Mouse (Mus musculus): ENCODE measurements around the gene Lrrc8c.

Gene Lrrc8c

DNA sequence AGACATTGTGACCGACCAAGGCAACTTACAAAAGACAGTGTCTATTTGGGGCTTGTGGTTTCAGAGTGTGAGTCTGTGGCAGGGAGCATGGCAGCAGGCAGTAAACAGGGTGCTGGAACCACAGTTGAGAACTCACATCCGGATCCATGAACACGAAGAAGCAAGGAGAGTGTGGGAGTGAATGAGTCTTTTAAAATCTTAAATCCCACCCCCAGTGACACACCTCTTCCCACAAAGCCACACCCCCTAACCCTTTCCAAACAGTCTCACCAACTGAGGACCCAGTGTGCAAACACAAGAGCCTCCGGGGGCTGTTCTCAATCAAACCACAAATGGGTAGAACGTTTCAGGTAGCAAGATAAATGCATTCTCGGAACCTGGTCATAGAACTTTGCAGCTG, 37.1 kb downstream of the Lrrc8c start:
- no peak for DNase-seq (ENCODE audit: low spot score)

DNA sequence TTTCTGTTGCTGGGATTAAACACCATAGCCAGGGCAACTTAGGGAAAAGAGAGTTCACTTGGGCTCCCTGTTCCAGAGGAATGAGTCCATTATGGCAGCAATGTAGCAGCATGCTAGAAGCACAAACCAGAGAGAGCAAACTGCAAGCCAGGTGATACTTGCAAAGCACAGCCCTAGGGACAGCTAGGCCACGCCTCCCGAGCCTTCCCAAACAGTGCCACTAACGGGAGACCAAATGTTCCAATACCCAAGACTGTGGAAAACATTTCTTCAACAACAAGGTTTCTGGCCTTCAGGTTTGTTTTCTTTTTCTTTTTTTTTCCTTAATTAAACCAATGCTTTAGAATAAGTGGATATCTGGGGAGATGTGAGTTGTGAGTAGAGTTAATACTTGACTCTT, 38.2 kb downstream of the Lrrc8c start:
- DNase-seq (ENCODE audit: low spot score) = no peak

DNA sequence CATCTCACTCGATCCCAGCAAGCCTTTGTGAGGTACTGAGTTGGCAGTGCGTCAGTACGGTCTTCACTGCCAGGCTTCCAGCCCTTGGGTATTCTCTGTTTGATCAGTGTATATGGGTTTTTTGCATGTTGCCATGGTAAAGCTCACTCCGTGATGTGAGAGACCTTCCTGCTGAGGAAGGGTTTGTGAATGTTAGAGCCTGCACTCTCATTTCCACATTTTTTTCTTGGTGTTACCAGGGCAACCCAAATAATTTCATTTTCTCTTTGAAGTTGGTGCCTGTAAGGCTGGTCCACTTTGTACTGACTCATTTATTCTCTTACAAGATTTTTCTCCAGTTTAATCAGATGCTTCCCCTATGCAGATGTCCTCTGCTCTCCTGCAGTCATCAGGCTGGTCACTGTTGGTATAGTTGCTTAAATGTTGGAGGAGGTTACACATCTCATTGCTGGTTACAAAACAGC, 38.6 kb downstream of the Lrrc8c start:
- no peak for DNase-seq (ENCODE audit: low spot score)

DNA sequence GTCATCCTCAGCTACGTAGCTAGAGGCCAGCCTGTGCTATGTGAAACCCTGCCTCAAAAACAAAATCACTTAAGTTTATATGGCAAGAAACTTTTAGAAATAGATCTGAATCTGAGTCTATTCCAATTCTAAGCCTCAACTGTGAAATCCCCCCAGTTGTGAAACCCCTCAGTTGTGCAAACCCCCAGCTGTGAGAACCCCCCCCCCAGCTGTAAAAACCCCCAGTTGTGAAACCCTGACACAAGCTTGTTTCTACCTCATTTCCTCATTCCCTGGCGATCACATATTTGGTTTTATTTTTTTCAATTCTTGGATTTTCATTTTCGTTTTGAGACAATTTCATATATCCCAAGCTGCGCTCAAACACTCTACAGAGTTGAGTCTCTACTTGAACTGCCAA, 39.3 kb downstream of the Lrrc8c start:
- DNase-seq (ENCODE audit: low spot score) = no peak

DNA sequence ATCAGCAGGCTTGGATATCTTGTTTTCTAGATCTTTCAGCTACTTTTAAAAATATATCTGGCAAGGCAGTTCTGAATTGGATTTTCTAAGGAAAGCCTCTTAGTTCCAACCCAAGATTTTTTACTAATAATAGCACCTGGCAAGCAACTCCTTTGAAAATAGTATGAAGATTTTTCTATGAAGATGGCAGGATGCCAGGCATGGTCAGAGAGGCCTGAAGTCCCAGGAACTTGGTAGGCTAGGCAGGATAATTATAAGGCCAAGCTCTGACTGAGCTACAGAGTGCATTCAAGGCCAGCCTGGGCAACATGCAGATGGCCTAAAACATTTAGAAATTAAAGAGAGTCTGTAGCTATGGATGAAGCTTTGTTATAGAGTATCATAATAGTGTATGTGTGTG, 42.7 kb downstream of the Lrrc8c start:
- DNase-seq (ENCODE audit: low spot score) = no peak

DNA sequence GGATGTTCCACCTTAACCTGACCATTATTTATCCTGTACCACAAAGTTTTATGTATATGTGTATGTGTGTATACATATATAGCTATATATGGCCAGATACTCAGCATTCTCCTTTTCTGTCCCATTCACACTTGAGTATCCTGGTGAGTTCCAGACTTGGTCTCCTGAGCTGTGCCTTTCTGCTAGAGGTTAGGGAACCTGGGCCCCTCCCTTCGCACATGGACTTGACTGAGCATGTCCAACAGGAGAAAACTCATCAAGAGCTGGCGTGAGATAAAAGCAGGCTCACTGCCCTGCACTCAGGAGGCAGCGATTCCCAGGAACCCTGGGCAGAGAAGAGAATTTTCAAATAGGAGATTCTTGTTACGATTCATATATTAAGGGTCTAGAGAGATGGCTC, 45.6 kb downstream of the Lrrc8c start:
- DNase-seq (ENCODE audit: low spot score) = no peak

DNA sequence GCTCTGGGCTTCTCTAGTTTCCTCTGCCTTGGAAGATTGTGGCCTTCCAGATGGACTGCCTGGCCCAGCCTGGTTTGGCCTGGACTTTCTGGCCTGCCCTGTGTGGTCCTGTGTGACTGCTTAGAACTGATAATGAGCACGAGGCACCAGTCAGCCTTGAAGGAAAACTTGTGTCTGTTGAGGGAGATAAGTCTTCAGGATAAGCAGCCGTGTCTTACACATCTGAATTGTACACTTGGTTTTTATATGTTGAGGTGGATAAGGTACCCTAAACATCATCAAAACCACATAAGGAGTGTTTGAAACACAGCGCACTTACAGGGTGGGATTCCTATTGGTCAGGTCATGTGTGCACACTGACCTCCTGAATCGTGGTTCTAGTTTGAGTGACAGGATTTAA, 46.6 kb downstream of the Lrrc8c start:
- DNase-seq (ENCODE audit: low spot score) = no peak

DNA sequence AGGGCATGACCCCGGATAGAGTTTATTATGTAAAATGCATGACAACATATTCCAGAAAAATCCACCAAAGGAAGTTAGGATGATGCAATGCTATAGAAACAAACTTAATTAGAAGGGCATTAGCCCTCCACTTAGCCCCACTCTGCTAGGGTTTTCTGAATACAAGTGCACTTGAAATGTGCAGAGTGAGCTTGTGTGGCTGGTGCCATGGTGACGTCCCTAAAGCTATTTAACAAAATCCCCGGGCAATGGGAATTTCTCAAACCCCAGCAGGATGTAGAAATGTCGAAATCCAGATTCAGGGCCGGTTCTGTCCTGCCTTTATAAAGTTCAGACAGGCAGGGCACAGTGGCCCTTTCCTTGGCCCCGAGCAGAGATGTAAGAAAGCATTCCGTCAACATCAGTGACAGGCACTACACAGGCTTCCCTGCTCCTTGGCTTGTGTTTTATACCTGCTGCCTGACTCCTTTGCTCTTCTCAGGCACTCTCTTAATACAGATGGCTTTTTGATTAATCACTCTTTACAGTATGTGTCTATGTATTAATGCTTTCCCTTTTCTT, 47.7 kb downstream of the Lrrc8c start:
- DNase-seq (ENCODE audit: low spot score) = no peak

DNA sequence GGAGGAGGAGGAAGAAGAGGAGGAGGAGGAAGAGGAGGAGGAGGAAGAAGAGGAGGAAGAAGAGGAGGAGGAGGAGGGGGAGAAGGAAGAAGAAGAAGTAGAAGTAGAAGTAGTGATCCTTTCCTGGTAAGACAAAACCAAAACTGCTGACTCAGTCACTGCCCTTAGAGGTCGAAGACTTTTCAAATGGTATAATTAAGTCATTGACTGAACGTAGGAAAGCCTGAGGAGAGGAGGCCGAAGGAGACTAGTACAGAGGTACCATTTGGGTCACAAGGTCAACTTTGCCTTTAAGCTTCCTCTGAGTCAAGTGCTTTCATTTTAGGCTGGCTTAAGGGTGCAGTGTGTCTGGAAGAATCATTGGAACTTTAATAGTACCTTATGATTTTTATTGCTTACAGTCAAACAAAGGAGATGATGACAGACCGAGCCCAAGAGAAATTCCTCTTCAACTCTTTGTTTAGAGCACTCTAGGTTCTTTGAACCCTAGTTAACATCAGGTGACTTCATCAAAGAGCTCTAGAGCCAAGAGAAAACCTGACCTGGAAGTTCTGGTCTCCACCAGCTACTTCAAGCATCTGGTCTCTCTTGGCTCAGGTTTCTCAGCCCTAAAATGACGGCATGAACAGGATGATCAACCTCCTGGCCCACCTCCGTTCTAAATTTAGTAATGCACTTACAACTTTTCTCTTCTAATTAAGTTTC, 49.0 kb downstream of the Lrrc8c start:
- no peak for DNase-seq (ENCODE audit: low spot score)

DNA sequence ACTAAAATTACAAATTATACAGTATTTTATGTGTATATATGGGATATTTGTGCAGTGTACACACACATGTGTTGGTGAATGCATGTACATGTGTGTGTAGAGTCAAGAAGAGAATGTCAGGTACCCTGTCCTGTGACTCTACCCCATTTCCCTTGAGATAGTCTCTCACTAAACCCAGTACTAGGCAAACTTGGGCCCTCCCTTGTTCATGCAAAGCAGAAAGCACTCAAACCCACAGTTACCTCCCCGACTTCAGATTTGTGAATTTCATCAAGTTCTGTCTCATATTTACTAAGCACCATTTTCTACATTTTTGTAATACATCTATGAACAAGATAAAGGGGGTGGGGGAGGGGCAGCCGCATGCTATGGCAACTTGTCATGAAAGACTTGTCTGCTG, 50.0 kb downstream of the Lrrc8c start:
- DNase-seq (ENCODE audit: low spot score) = no peak

DNA sequence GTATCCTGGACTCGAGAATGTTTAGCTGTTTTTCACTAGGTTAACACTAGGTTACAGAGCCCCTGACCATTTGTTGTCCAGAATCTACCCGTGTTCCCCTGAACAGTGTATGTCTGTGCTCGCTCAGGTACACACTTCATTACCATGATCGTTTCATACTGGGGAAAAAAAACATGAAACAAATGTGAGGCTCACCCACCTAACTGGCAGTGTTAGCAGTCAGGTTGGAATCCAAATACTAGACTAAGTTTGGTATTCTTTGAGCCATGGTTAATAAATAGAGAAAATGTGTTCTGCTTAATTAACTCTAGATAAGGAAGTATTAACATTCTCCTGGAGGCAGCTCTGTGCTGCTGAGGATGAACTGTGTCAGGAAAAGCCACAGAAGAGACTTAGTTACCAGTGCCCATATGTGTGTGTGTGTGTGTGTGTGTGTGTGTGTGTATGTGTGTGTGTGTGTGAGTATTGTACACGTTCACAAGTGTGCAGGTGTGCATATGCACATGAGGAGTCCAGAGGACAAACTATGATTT, 53.0 kb downstream of the Lrrc8c start:
- DNase-seq (ENCODE audit: low spot score) = no peak

DNA sequence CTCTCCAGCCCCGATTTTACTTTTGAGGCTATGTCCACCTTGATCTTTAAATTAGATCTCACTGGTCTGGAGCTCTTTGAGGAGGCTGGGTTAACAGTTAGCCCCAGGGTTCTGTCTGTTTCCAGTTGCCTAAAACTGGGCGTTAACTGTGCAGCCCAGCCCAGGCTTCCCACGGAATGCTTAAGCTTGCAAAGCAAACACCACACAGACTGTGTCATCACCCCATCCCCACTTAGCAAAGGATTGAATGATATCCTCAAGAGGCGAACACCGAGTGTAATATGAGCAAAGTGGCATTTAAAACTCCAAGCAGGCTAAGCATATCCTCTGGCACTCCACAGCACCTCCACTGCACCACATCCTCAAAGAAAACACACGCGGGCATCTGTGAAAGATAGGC, 53.7 kb downstream of the Lrrc8c start:
- DNase-seq (ENCODE audit: low spot score) = no peak

DNA sequence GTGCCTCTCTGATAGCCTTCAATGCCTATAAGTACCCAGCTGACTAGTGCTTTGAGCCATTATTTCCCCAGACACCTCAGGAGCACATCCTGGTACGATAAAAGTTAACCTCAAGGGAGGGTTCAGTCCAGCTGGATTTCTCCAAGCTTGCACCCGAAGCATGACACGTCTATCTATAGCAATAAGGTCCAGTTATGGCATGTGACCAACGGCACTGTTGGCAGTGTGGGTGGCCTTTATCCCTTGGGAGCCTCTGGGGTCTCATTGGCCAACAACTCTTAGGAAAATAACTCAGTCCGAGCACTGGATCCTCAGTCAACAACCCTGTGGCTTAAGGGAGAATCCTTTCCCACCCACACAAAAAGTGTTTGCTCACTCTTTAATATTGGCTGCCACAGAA, 55.6 kb downstream of the Lrrc8c start:
- no peak for DNase-seq (ENCODE audit: low spot score)

DNA sequence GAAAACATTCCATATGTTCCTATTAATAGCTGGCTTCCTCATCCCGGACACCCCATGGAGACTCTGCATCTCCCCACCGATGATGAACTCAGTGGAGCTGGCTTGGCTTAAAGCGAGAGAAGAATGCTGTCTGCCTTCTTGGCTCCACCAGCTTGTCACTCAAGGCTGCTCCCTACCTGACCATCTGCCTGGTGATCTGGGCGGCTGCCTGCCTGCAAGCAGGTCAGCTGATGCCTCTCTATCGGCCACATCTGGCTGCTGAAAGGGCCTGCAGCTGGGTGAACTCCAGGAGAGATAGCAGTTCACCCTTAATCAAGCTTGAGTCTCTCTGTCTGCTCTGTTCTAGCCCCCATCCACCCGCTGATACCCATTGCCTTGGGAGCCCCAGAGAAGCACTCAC, 56.7 kb downstream of the Lrrc8c start:
- no peak for DNase-seq (ENCODE audit: low spot score)

DNA sequence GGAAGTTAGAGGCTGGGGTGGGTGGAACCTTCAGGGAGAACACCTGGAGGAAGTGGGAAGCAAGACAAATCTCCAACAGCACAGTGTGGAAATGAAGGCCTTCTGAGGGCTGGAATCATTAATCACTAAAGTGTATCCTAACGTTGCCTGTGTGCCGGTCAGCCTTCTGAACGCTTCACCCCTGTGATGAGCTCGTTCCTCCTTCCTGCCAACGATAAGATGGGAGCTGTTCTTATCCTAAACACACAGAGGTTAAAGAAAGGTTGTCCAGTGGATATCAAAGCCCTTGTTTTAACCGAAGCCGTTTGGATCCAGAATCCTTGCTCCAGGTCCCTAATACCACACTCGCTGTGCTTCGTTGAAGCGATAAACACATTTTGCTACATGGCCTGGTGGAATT, 61.7 kb downstream of the Lrrc8c start:
- DNase-seq (ENCODE audit: low spot score) = no peak

DNA sequence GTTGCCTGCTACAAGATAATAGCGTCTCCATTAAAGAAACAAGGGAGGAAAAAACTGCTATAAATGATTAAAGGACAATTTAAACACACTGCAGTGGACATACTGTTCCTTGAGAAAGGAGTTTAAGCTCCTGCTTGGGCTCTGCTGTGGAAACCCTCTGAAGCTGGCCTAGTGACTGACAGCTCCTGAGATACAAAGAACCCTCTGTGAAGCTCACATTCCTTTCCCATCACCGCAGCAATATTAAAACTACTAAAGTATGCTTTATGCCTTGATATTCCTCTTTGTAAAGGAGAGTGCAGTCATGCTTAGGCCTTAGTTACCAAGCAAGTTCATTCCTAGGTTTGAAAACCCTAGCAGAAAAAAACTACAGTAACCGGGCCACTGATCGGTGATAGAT, 66.7 kb downstream of the Lrrc8c start:
- no peak for DNase-seq (ENCODE audit: low spot score)

DNA sequence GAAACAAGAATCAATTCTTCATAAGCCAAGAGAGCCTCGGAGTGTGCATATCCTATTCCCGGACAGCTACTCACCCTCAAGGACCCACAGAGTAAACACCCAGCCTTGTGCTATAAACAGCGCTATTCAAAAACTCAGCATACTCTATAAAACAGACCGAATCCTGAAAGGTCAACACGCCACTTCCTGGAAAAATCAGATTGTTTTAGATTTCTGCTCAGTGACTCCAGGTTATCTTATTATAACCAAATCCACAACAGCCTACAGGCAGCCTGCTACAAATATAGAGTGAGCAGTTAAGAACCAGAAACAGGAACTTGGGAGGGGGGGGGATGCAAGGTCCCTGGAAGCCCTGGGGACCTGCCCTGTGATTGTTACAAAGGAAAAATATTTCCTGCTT, 67.5 kb downstream of the Lrrc8c start:
- DNase-seq (ENCODE audit: low spot score) = no peak

DNA sequence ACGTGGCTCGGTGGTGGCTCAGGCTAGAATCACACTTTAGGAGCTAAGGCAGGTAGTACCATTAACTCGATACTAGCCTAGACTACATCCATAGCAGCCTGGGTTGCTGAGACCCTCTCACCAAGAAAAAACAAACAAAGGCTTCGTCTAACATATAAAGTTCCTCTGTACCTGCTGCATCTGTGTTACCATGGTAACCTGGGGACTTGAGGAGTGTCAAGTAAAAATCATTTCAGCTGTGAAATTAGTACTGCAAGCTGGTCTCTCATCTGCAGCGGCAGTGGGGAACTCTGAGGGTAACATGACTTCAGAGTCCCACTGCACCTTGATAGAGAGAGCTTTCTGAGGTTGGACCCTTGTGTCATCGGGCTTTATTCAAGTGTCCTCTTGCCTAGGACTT, 68.3 kb downstream of the Lrrc8c start:
- DNase-seq (ENCODE audit: low spot score) = no peak

DNA sequence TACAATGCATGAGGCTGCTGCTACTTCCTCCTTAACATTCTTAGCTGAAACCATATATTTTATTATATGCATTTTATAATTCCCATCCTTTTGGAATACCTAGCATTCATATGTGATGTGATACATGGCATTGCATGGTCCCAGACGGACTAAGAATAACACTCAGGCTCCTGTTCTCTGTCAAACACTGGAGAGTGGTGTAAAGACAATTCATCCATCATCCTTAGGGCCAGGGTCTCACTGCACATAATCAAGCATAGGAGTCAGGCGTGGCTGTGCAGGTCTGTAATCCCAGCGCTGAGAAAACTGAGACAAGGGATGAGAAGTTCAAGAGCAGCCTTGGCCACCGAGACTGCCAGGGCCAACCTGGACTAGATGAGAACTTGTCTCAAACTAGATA, 69.5 kb downstream of the Lrrc8c start:
- DNase-seq (ENCODE audit: low spot score) = no peak

DNA sequence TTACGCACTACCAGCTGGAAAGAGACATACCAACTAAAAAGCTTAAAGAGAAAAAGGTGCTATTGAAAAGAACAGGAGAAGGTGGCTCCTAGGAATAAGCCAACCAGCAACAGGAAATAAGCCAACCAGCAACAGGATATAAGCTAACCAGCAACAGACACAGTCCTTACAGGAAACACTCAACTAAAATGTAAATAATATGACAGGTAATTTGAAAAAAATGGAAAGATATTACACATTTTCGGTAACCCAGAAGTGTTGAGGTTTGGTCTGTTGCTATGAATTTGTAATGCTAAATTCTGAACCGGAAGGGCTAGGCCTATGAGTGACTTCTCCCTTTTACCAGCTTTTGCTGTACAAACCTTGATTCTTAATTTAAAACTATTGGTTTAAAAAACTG, 69.9 kb downstream of the Lrrc8c start:
- no peak for DNase-seq (ENCODE audit: low spot score)

DNA sequence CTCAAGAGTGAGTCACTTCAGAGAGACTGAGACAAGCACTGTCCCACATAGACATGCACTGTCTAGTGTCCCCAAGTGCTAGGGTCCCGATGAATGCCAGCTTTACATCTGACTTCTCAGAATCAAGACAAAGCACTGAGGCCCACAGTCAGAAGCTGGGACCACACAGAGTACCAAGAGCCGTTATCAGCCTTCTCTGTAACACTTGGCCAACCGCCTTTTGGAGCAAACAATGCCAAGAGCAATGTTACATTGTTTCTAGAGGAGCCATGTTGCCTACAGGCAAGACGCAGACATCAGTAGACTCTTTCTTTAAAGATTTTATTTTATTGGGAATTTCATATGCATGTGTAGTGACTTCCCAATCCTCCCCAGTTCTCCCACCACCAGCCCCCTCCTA, 73.2 kb downstream of the Lrrc8c start:
- no peak for DNase-seq (ENCODE audit: low spot score)

DNA sequence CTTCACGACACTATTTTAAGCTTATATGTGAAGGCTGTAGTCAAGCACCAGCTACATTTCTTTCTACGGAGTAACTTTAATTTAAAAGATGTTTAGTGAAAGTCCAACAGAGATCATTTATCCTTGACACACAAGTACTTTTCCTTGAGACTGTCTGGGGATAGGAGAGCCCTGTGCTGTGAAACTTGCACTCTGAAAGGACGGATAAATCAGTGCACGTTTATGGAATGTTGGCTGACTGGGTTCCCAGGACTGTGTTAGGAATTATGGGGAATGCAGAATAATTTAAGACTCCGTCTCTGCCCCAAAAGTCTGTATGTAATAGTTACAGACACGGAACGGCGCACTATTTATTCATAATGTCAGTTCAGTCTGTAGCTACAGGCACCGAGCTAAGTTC, 74.4 kb downstream of the Lrrc8c start:
- no peak for DNase-seq (ENCODE audit: low spot score)

DNA sequence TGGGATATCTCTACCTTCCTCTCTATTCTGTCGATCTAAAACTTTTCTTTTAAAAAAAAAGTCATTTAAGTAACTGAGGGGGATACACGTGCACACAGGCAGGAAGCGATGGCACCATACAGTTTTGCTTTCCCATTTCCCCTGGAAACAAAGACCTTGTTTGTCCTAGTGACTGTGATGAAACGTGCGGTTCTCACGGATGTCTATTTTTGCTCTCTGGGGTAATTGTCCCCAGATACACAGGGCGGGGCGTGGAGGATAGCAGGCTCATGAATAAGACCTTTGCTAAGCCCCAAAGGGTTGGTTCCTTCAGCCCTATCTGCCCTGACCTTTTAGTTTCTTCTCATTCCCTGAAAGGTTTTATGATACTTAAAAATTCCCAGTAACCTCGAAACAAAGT, 79.7 kb downstream of the Lrrc8c start:
- no peak for DNase-seq (ENCODE audit: low spot score)

DNA sequence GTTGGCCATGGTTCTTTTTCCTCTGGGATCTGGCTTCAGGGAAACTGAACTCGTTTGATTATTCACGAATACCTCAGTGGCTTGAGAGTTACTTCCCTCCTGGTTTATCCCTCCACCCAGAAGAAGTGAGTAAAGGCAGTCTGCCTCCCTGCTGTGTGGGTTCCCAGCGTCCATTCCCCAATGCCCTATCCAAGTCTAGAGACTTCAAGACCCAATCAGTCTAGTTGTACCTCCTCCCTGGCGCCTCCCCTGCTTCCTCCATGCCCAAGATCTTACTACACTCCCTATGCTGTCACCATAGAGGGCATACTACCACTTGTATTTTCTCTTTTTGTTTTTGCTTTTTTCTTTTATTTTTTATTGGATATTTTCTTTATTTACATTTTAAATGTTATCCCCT, 80.1 kb downstream of the Lrrc8c start:
- DNase-seq (ENCODE audit: low spot score) = no peak

Measured in ovary, postnatal 10 days (tissue).